Mouse (Mus musculus): ENCODE measurements around the gene Proser1.

- no peak for TF ChIP-seq POLR2A (IDR thresholded peaks at IDR 0.05; ENCODE audit: borderline replicate concordance, extremely low read depth, low read depth, low read length)
- TF ChIP-seq CTCF (IDR thresholded peaks at IDR 0.05; ENCODE audit: insufficient read depth, low read length), result no peak
These were observed 47.4 kb upstream of the Proser1 start for GRCm38 (mm10) chr3:53416036-53416506.
